24 mouse cellular contexts compared by ENCODE assay signal in the genomic region with DNA sequence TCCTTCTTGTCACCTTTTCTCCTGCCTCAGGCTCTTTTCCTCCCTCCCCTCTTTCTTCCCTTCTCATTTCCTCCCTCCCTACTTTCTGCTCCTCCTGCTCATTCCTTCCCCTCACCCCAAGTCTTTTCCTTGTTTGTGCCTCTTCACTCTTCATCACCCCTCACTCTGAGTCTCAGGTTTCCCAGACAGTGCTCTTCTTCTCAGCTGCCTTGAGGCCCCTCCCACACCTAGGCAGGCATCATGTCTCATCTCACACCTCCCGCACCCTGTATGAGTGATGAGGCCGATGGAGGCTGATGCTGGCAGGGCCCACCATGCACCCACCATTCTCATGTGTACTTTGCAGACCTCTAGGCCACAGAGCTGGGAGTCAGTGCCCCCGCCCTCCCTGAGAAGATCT. TPM values are rescaled to one million over a fixed set of nuclear protein-coding genes. Genes with fewer than 3 reads are reported as not detected.
"Had no signal": no experiment of that assay in that cellular context is flagged by ENCODE, and none has a peak within 500 bp of the region (broad histone marks: within the 10 kb centered on the region; RNA-seq: fewer than 3 reads in every experiment).

No protein-coding gene starts in this region.

- H3K36me3 ChIP-seq: lung, embryonic 15.5 days; midbrain, embryonic 13.5 days; midbrain, embryonic 15.5 days; neural tube, embryonic 12.5 days; stomach, embryonic 15.5 days had no signal

- ATAC-seq: lung, postnatal 0 days; midbrain, embryonic 13.5 days; midbrain, embryonic 15.5 days had no signal

- H3K9ac ChIP-seq: lung, embryonic 15.5 days; midbrain, embryonic 13.5 days; midbrain, embryonic 15.5 days; neural tube, embryonic 12.5 days; stomach, embryonic 15.5 days had no signal

- H3K9me3 ChIP-seq: lung, embryonic 15.5 days; midbrain, embryonic 13.5 days; midbrain, embryonic 15.5 days; neural tube, embryonic 12.5 days; stomach, embryonic 15.5 days had no signal

- H3K4me3 ChIP-seq: lung, embryonic 15.5 days; megakaryocyte, embryonic 14.5 days; midbrain, embryonic 13.5 days; midbrain, embryonic 15.5 days; neural tube, embryonic 12.5 days; stomach, embryonic 15.5 days had no signal

- H3K27ac ChIP-seq: lung, embryonic 15.5 days; macrophage; midbrain, embryonic 13.5 days; midbrain, embryonic 15.5 days; neural tube, embryonic 12.5 days; stomach, embryonic 15.5 days; stomach, postnatal 0 days had no signal

- H3K27me3 ChIP-seq: lung, embryonic 15.5 days; midbrain, embryonic 13.5 days; midbrain, embryonic 15.5 days; neural tube, embryonic 12.5 days; stomach, embryonic 15.5 days had no signal

- H3K4me1 ChIP-seq: lung, embryonic 15.5 days; midbrain, embryonic 13.5 days; midbrain, embryonic 15.5 days; stomach, embryonic 15.5 days had no signal

- H3K4me2 ChIP-seq: lung, embryonic 15.5 days; midbrain, embryonic 11.5 days; midbrain, embryonic 13.5 days; midbrain, embryonic 15.5 days; neural tube, embryonic 12.5 days; stomach, embryonic 15.5 days had no signal

- DNase-seq: lung, adult 2 months; lung, postnatal 14 days; lung, postnatal 36 days; right cerebral cortex, postnatal 14 days; thymus, adult 2 months; thymus, postnatal 25 days; thymus, postnatal 4 days had no signal

RNA-seq across cellular contexts. Expression of a gene that starts 25.8 kb away (rescaled TPM):
- total RNA-seq: megakaryocyte progenitor cell, adult 5-6 weeks; monocyte, adult 5-6 weeks; neutrophil, adult 5-6 weeks had no signal
- polyA plus RNA-seq: lung, adult 2 months; lung, postnatal 0 days; macrophage; midbrain, embryonic 11.5 days; midbrain, embryonic 15.5 days; midbrain, postnatal 0 days; neural tube, embryonic 12.5 days; neural tube, embryonic 14.5 days; spleen, adult 2 months; testis, adult 2 months had no signal
